Mouse (Mus musculus): Measurements from ENCODE around the gene Rad51b.

Gene Rad51b

GRCm38 (mm10) chr12:79687683-79688386 is 390.8 kb downstream of the Rad51b start:
- DNase-seq (ENCODE audit: low spot score in 2 of 2), result no peak

GRCm38 (mm10) chr12:79689299-79689698 is 392.2 kb downstream of the Rad51b start:
- DNase-seq (ENCODE audit: low spot score in 2 of 2), result no peak

GRCm38 (mm10) chr12:79691929-79692862 is 395.1 kb downstream of the Rad51b start:
- no peak for DNase-seq (ENCODE audit: low spot score in 2 of 2)

GRCm38 (mm10) chr12:79695832-79696434 is 398.9 kb downstream of the Rad51b start:
- DNase-seq (ENCODE audit: low spot score in 2 of 2), result no peak

- DNase-seq (ENCODE audit: low spot score in 2 of 2), result no peak
These were observed 406.5 kb downstream of the Rad51b start for GRCm38 (mm10) chr12:79703555-79703954.

- DNase-seq (ENCODE audit: low spot score in 2 of 2), result no peak
These were observed 408.6 kb downstream of the Rad51b start for GRCm38 (mm10) chr12:79705501-79706266.

GRCm38 (mm10) chr12:79707565-79708422 is 410.7 kb downstream of the Rad51b start:
- DNase-seq (ENCODE audit: low spot score in 2 of 2), result no peak

GRCm38 (mm10) chr12:79708423-79708733 is 411.3 kb downstream of the Rad51b start:
- no peak for DNase-seq (ENCODE audit: low spot score in 2 of 2)

- DNase-seq (ENCODE audit: low spot score in 2 of 2), result no peak
These were observed 416.2 kb downstream of the Rad51b start for GRCm38 (mm10) chr12:79713286-79713685.

GRCm38 (mm10) chr12:79714484-79714883 is 417.4 kb downstream of the Rad51b start:
- DNase-seq (ENCODE audit: low spot score in 2 of 2), result no peak

GRCm38 (mm10) chr12:79715506-79716345 is 418.6 kb downstream of the Rad51b start:
- DNase-seq (ENCODE audit: low spot score in 2 of 2), result no peak

GRCm38 (mm10) chr12:79719091-79719846 is 422.2 kb downstream of the Rad51b start:
- no peak for DNase-seq (ENCODE audit: low spot score in 2 of 2)

GRCm38 (mm10) chr12:79719847-79720201 is 422.7 kb downstream of the Rad51b start:
- no peak for DNase-seq (ENCODE audit: low spot score in 2 of 2)

GRCm38 (mm10) chr12:79724875-79725274 is 427.8 kb downstream of the Rad51b start:
- DNase-seq (ENCODE audit: low spot score in 2 of 2), result no peak

- no peak for DNase-seq (ENCODE audit: low spot score in 2 of 2)
These were observed 428.6 kb downstream of the Rad51b start for GRCm38 (mm10) chr12:79725711-79726110.

GRCm38 (mm10) chr12:79726116-79726515 is 429.0 kb downstream of the Rad51b start:
- DNase-seq (ENCODE audit: low spot score in 2 of 2), result no peak

GRCm38 (mm10) chr12:79726959-79727358 is 429.9 kb downstream of the Rad51b start:
- no peak for DNase-seq (ENCODE audit: low spot score in 2 of 2)

- DNase-seq (ENCODE audit: low spot score in 2 of 2), result no peak
These were observed 432.9 kb downstream of the Rad51b start for GRCm38 (mm10) chr12:79729926-79730506.

- DNase-seq (ENCODE audit: low spot score in 2 of 2), result no peak
These were observed 434.8 kb downstream of the Rad51b start for GRCm38 (mm10) chr12:79731905-79732304.

Data from spleen, postnatal 14 days (tissue).